Mouse (Mus musculus) stomach, embryonic 16.5 days (tissue): Measurements from ENCODE around the gene Cbfa2t2. TPM values are rescaled to one million over a fixed set of nuclear protein-coding genes. Genes with fewer than 3 reads are reported as not detected.
A peak's percentile ranks its signal among the peaks of the same experiment; 100 is the strongest.

Experiments used
- ATAC-seq: fragments of 200-750 bp; cut with Nextera tagmentation; 2 replicates; pipeline ENCODE4 v1.8.0; 2017; ENCODE audit warnings: moderate number of reproducible peaks, moderate TSS enrichment; ENCODE audit not compliant: insufficient read depth, low FRiP score
- H3K27ac ChIP-seq: fragments of 300-500 bp; sonication (generic); 2 replicates; pipeline ENCODE4 v1.5.1; 2014; ENCODE audit warnings: low read length
- H3K27me3 ChIP-seq: fragments of 300-500 bp; sonication (generic); 2 replicates; pipeline ENCODE4 v1.6.1; 2014; ENCODE audit warnings: low read length, control low read depth, mixed read lengths; ENCODE audit not compliant: control insufficient read depth, insufficient read depth
- H3K36me3 ChIP-seq: fragments of 300-500 bp; sonication (generic); 2 replicates; pipeline ENCODE4 v1.6.1; 2014; ENCODE audit warnings: low read length; ENCODE audit not compliant: control insufficient read depth, insufficient read depth
- H3K4me1 ChIP-seq: fragments of 300-500 bp; sonication (generic); 2 replicates; pipeline ENCODE4 v1.6.1; 2014; ENCODE audit warnings: low read length, control low read depth, mixed read lengths; ENCODE audit not compliant: control insufficient read depth, insufficient read depth
- H3K4me2 ChIP-seq: fragments of 300-500 bp; sonication (generic); 2 replicates; pipeline ENCODE4 v1.6.1; 2014; ENCODE audit warnings: low read depth, low read length, mixed read lengths
- H3K4me3 ChIP-seq: fragments of 300-500 bp; sonication (generic); replicated peaks from 2 replicates; pipeline ENCODE4 v1.5.1; 2014; ENCODE audit warnings: mild to moderate bottlenecking, low read length
- H3K9ac ChIP-seq: fragments of 300-500 bp; sonication (generic); 2 replicates; pipeline ENCODE4 v1.6.1; 2014; ENCODE audit warnings: low read length
- H3K9me3 ChIP-seq: fragments of 300-500 bp; sonication (generic); replicated peaks from 2 replicates; pipeline ENCODE4 v1.6.1; 2016; ENCODE audit warnings: low read length, control low read depth; ENCODE audit not compliant: control insufficient read depth
- WGBS: fragments of 180-500 bp; shearing (Covaris S2); extraction: QIAGEN DNeasy Blood & Tissue Kit; methylation state at CpG from one replicate; pipeline ENCODE4 v1.1.7; 2014; 5-methylcytosine and 5-hydroxymethylcytosine counted together
- polyA plus RNA-seq: library from polyadenylated mRNA; unstranded; fragments of >200 nt; fragmentation: Nextera tagmentation; extraction: Ambion mirVana; gene quantifications from 2 replicates; pipeline ENCODE4 v1.2.1, GENCODE M21; 2015

Cbfa2t2 gene
- polyA plus RNA-seq, 1 experiment from 2014 or later, result 32.8 TPM

DNA sequence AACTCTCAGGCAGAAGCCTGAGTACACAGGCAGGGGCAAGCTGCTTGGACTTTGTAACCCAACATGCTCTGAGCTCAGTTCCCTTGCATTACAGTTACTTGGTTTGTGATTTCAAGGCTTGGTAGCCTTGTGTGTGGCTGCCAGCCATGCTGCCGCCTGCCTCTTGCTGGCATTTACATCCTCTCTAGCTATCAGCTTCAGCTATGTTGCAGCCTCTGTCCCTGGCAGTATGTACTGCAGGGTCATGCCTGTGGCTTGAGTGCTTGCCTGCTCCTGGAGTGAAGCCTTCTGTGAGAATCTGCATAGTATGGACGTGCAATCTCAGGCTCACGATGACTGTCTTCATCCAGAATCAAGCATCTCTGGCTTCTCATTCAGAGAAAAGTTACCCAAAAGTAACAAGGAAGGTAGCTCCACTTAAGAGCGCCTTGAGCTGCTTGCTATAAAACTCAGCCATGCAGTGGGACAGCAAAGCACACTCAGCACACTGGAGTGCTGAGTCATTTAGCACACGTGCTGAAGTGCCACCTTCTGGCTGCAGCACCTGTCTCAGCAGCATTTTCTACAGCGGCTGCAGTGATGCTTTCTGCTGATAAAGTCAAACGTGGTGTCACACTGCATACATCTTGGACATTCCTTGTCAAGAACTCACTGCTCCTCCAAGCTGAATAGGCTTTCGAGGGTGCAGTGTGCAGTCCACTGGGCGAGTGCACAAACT, 71.4 kb downstream of the Cbfa2t2 start:
- H3K9ac ChIP-seq, result no peak overlapping the region
- H3K4me1 ChIP-seq, result no peaks in the 10 kb centered on the region
- H3K27ac ChIP-seq, result no peak overlapping the region
- H3K9me3 ChIP-seq, result no peaks in the 10 kb centered on the region
- H3K4me3 ChIP-seq, result no peak overlapping the region
- 0 out of 2 replicates have a peak, but pooled peaks cover 3% of the 10 kb centered on the region for H3K36me3 ChIP-seq
- ATAC-seq, result no peak
- WGBS, result 72% methylated on average over 9 of the region's 9 CpGs
- no peaks in the 10 kb centered on the region for H3K27me3 ChIP-seq
- H3K4me2 ChIP-seq, result no peak overlapping the region

DNA sequence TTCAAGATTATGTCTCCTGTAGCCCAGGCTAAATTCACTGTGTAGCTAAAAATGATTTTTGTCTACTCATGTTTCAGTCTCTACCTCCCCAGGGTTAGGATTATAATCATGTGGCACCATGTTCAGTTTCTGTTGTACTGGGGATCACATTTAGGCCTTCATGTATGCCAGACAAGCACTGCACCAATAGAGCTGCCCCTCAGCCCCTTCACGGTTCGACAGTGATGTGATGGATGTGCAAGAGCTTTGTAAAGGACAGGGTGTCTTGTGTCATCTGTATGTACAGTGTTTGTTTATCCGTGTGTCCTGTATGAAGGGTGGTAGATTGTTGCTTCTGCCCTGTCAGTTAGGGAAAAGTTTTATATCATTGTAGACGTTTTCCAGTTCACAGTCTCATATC, 72.2 kb downstream of the Cbfa2t2 start:
- H3K36me3 ChIP-seq, result 0 out of 2 replicates have a peak, but pooled peaks cover 3% of the 10 kb centered on the region

DNA sequence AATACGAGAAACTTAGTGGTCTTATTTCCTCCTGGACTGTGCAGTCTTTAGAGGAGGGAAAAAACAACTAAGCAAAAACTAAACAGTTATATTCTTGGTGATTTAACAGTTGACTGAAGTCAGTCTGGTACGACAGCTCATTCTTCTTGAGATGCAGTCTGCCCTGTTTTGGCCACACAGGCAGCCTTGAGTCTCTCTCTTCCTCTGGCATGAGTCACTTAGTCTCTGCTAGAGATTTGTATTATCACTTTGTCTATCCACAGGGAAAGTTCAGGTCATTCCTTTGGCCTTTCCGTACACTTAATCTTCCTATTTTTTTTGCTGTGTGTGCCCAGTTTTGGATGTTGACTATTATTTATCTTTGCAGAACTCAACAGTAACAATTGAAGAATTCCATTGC, 73.9 kb downstream of the Cbfa2t2 start:
- Histone ChIP-seq H3K27ac (no peak overlapping the region), H3K9ac (no peak overlapping the region), H3K4me2 (no peak overlapping the region), H3K4me1 (no peaks in the 10 kb centered on the region), H3K36me3 (0 out of 2 replicates have a peak, but pooled peaks cover 3% of the 10 kb centered on the region), H3K4me3 (no peak overlapping the region), H3K27me3 (no peaks in the 10 kb centered on the region), H3K9me3 (no peaks in the 10 kb centered on the region)
- WGBS, result 90% methylated on average over 3 of the region's 3 CpGs
- ATAC-seq, result no peak

More for the DNA sequence above, 72.2 kb downstream of the Cbfa2t2 start:
- H3K4me1 ChIP-seq, result no peaks in the 10 kb centered on the region
- H3K4me2 ChIP-seq, result no peak overlapping the region
- H3K9me3 ChIP-seq, result no peaks in the 10 kb centered on the region
- no peak for ATAC-seq
- H3K4me3 ChIP-seq, result no peak overlapping the region
- no peak overlapping the region for H3K9ac ChIP-seq
- WGBS, result 84% methylated on average over 4 of the region's 4 CpGs
- no peaks in the 10 kb centered on the region for H3K27me3 ChIP-seq
- H3K27ac ChIP-seq, result no peak overlapping the region

DNA sequence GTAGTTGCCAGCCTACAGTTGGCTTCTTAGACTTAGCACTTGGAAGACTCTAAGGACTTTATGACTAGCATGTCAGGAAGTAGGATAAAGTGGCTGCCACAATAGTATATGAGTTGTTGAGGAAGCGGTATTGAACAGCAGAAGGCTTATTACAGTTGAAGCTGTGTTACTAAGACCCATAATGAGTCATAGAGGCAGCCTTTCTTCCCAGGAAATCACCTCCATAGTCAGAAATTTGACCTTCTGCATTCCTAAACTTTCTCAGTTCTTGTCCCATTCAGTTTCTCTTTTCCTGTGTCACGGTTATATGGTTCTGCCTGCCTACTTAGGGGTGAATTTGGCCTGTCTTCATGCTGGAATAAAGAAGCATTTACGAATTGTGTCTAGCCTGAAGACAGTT, 80.7 kb downstream of the Cbfa2t2 start:
- no peak overlapping the region for H3K4me3 ChIP-seq
- no peaks in the 10 kb centered on the region for H3K27me3 ChIP-seq
- ATAC-seq, result no peak
- H3K9me3 ChIP-seq, result no peaks in the 10 kb centered on the region
- 85% methylated on average over 3 of the region's 3 CpGs for WGBS
- H3K4me1 ChIP-seq, result no peaks in the 10 kb centered on the region
- H3K27ac ChIP-seq, result no peak overlapping the region
- H3K36me3 ChIP-seq, result peaks cover 6% of the 10 kb centered on the region; the same call in 1 of the 2 replicates
- H3K9ac ChIP-seq, result no peak overlapping the region
- no peak overlapping the region for H3K4me2 ChIP-seq

DNA sequence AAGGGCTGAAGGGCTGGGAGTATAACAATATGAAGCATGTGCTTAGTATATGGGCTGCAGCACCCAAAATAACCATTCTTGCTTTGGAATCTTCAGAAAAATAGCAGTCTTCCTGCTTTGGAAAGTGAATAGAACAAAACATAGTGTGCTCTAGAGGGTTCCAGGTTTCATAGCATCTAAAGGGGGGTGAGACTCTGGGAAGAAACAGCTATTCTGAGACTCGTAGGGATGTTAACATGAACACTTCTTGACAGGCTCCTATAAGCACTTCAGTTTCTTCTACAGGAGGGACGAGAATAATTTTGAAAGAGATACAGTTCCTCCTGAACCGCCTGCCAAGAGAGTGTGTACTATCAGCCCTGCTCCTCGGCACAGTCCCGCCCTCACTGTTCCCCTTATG, 81.1 kb downstream of the Cbfa2t2 start:
- Histone ChIP-seq H3K4me1 (no peaks in the 10 kb centered on the region), H3K27me3 (no peaks in the 10 kb centered on the region), H3K36me3 (peaks cover 6% of the 10 kb centered on the region; the same call in 1 of the 2 replicates), H3K9me3 (no peaks in the 10 kb centered on the region), H3K4me3 (no peak overlapping the region), H3K4me2 (no peak overlapping the region), H3K9ac (no peak overlapping the region), H3K27ac (no peak overlapping the region)
- ATAC-seq, result no peak
- WGBS, result 85% methylated on average over 5 of the region's 5 CpGs

DNA sequence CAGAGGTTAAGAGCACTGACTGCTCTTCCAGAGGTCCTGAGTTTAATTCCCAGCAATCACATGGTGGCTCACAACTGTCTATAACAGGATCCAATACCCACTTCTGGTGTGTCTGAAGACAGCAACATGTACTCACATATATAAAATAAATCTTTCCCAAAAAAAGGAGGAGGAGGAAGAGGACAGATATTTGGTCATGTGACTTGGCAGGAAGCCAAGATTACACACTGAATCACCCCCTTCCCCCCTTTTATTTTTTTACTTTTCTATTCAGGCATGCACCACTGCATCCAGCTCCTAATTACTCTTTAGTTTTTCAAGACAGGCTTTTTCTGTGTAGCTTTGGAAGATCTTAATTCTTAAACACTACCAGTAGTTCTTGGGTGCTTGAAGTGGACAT, 85.2 kb downstream of the Cbfa2t2 start:
- Histone ChIP-seq H3K27me3 (no peaks in the 10 kb centered on the region), H3K4me3 (no peak overlapping the region), H3K4me1 (no peaks in the 10 kb centered on the region), H3K27ac (no peak overlapping the region), H3K9me3 (no peaks in the 10 kb centered on the region), H3K4me2 (no peak overlapping the region), H3K9ac (no peak overlapping the region), H3K36me3 (peaks cover 21% of the 10 kb centered on the region)
- no peak for ATAC-seq

DNA sequence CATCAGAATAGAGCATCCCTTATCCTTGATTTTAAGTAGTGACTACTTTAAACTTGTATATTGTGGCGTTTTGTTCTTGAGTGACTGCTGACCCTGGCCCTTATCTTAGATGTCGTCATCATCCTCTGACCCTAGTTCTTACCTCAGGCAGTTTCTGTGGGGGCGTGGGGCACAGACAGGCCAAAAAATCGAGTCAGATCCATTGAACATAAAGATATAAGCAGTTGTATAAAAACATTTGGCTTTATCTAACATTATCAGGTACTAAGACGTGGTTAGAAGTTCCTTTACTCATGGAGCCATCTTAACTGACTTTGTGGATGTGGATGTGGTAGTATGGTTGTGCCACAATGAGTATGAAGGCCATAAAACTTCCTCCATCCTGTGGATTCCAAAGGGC, 86.1 kb downstream of the Cbfa2t2 start:
- no peak overlapping the region for H3K27ac ChIP-seq
- peaks cover 21% of the 10 kb centered on the region for H3K36me3 ChIP-seq
- WGBS, result 90% methylated on average over 5 of the region's 5 CpGs

DNA sequence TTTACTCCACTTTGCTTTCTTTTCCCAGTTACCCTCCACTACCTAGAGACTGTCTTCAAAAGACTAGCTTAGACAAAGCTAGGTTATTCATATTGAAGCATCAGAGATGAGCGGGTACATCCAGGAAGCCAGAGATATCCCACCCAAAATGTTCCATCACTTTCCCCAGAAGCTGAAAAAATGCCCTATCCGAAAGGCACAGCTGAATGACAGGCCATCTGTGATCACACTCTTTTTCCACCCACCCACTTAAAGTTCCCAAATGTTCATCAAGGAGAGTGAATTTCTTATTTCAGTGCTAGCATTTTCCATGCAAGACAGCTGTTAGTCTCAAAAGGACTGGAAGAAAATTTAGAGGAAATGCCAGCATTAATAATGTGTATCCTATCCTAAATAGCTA, 89.0 kb downstream of the Cbfa2t2 start:
- ATAC-seq, result no peak
- WGBS, result 95% methylated on average over 2 of the region's 2 CpGs

More for the DNA sequence above, 86.1 kb downstream of the Cbfa2t2 start:
- Histone ChIP-seq H3K4me2 (no peak overlapping the region), H3K9me3 (no peaks in the 10 kb centered on the region), H3K27me3 (no peaks in the 10 kb centered on the region), H3K4me3 (no peak overlapping the region), H3K4me1 (no peaks in the 10 kb centered on the region), H3K9ac (no peak overlapping the region)
- no peak for ATAC-seq

DNA sequence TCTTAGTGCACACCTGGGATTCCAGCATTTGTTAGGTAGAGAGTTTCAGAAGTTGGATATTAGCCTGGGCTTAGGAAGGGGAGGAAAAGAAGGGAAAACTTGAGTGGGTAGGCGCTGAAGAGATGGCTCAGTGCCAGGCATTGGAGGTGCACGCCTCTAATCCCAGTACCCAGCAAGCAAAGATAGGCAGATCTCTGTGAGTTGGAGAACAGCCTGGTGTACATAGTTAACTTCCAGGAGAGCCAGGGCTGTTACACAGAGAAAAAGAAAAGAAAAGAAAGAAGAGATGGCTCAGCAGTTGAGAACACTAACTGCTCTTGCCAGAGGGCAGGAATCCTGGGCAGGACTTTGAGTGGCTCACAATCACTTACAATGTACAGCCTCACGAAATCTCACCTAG, 90.2 kb downstream of the Cbfa2t2 start:
- Histone ChIP-seq H3K4me3 (no peak overlapping the region), H3K27ac (peak overlapping the region; percentile 1; the same call in 1 of the 2 replicates), H3K27me3 (no peaks in the 10 kb centered on the region), H3K36me3 (peaks cover 18% of the 10 kb centered on the region), H3K9me3 (no peaks in the 10 kb centered on the region), H3K4me1 (no peaks in the 10 kb centered on the region), H3K4me2 (no peak overlapping the region), H3K9ac (no peak overlapping the region)
- WGBS, result 38% methylated on average over 3 of the region's 3 CpGs
- ATAC-seq, result no peak

More for the DNA sequence above, 89.0 kb downstream of the Cbfa2t2 start:
- Histone ChIP-seq H3K4me1 (no peaks in the 10 kb centered on the region), H3K9ac (no peak overlapping the region), H3K4me3 (no peak overlapping the region), H3K36me3 (peaks cover 18% of the 10 kb centered on the region), H3K4me2 (no peak overlapping the region), H3K27ac (no peak overlapping the region), H3K9me3 (no peaks in the 10 kb centered on the region), H3K27me3 (no peaks in the 10 kb centered on the region)
